Mouse (Mus musculus) heart, postnatal 0 days (tissue): ENCODE results near the gene Anks1.

Experiments used
- CTCF ChIP-seq: IDR thresholded peaks from 2 replicates; pipeline ENCODE4 v1.5.1; 2016; ENCODE audit warnings: antibody characterized with exemption, control low read depth, low read depth
- EP300 ChIP-seq: IDR thresholded peaks from 2 replicates; pipeline ENCODE4 v1.6.1; 2016; ENCODE audit warnings: antibody characterized with exemption, low read depth

GRCm38 (mm10) chr17:27866737-27867136 lies 42.4 kb upstream of the Anks1 start:
- TF ChIP-seq CTCF (no peak), EP300 (no peak)
